ENCODE assay signal across 22 mouse cellular contexts in genomic region chr1:71342861-71343554, GRCm38 (mm10).
DNase-seq lines count a peak whose midpoint lies in the region; ATAC-seq and TF ChIP-seq lines count a peak whose summit lies in the region.
"Had no signal": no experiment of that assay in that cellular context is flagged by ENCODE, and none has a peak within 500 bp of the region (broad histone marks: within the 10 kb centered on the region; RNA-seq: fewer than 3 reads in every experiment).

No protein-coding gene starts in this region.

- H3K4me3 ChIP-seq in forebrain, embryonic 15.5 days: no peak overlapping the region
- no peak overlapping the region for H3K4me3 ChIP-seq in forebrain, embryonic 11.5 days (ENCODE audit: low read depth, low read length)
- no peak overlapping the region for H3K4me3 ChIP-seq in midbrain, embryonic 11.5 days (ENCODE audit: low read depth, low read length)
- no peak overlapping the region for H3K4me3 ChIP-seq in midbrain, postnatal 0 days (ENCODE audit: low read depth, low read length)
- H3K4me3 ChIP-seq: erythroblast, embryonic 14.5 days; heart, adult 2 months; heart, embryonic 12.5 days; limb, embryonic 12.5 days; liver, embryonic 15.5 days had no signal

- no peaks in the 10 kb centered on the region for H3K9me3 ChIP-seq in forebrain, embryonic 15.5 days
- no peaks in the 10 kb centered on the region for H3K9me3 ChIP-seq in forebrain, embryonic 11.5 days (ENCODE audit: control insufficient read depth, low read length)
- no peaks in the 10 kb centered on the region for H3K9me3 ChIP-seq in midbrain, embryonic 11.5 days (ENCODE audit: control insufficient read depth, low read length)
- no peaks in the 10 kb centered on the region for H3K9me3 ChIP-seq in midbrain, postnatal 0 days (ENCODE audit: low read length)
- H3K9me3 ChIP-seq: heart, embryonic 12.5 days; limb, embryonic 12.5 days; liver, embryonic 15.5 days had no signal

- DNase-seq in forebrain, embryonic 11.5 days (ENCODE audit: low spot score): no peak
- DNase-seq in midbrain, embryonic 11.5 days (ENCODE audit: low spot score, missing footprints): no peak
- no peak for DNase-seq in midbrain, postnatal 0 days (ENCODE audit: low spot score)
- DNase-seq in brain, embryonic 14.5 days (ENCODE audit: low read depth): peak; percentile 55
- peak; percentile 10 for DNase-seq in retina, embryonic 14.5 days (ENCODE audit: low spot score)
- no peak for DNase-seq in left cerebral cortex, postnatal 14 days (ENCODE audit: low spot score in 2 of 2)
- DNase-seq: adrenal gland, postnatal 14 days; cerebellum, adult 11-12 months; cerebellum, adult 9-11 months; forebrain, postnatal 0 days; heart, adult 2 months; heart, postnatal 4 days; kidney, adult 11 months; kidney, postnatal 14 days; lung, embryonic 14.5 days; thymus, adult 2 months; thymus, postnatal 36 days had no signal

- no peak overlapping the region for H3K9ac ChIP-seq in forebrain, embryonic 15.5 days (replicated peaks)
- no peak overlapping the region; the same call in 1 of the 2 replicates for H3K9ac ChIP-seq in forebrain, embryonic 11.5 days (ENCODE audit: low read length)
- no peak overlapping the region for H3K9ac ChIP-seq in midbrain, embryonic 11.5 days (ENCODE audit: low read length)
- no peak overlapping the region for H3K9ac ChIP-seq in midbrain, postnatal 0 days (replicated peaks; ENCODE audit: low read length, poor library complexity, severe bottlenecking)
- H3K9ac ChIP-seq: forebrain, postnatal 0 days; heart, embryonic 12.5 days; limb, embryonic 12.5 days; liver, embryonic 15.5 days; lung, embryonic 14.5 days had no signal

- peaks cover 17% of the 10 kb centered on the region for H3K4me1 ChIP-seq in forebrain, embryonic 15.5 days
- peaks cover 8% of the 10 kb centered on the region; the same call in 1 of the 2 replicates for H3K4me1 ChIP-seq in forebrain, embryonic 11.5 days (replicated peaks; ENCODE audit: control insufficient read depth, insufficient read depth, low read length)
- H3K4me1 ChIP-seq in midbrain, embryonic 11.5 days (ENCODE audit: control insufficient read depth, insufficient read depth, low read length): no peaks in the 10 kb centered on the region
- no peaks in the 10 kb centered on the region for H3K4me1 ChIP-seq in midbrain, postnatal 0 days (ENCODE audit: insufficient read depth, low read length)
- H3K4me1 ChIP-seq: liver, embryonic 15.5 days had no signal

- TF ChIP-seq CTCF in midbrain, postnatal 0 days (IDR thresholded peaks at IDR 0.05): no peak
- TF ChIP-seq CTCF in brain, embryonic 14.5 days (IDR thresholded peaks at IDR 0.05; ENCODE audit: borderline replicate concordance, extremely low read depth, insufficient read depth, insufficient read length): no peak

- H3K4me2 ChIP-seq in forebrain, embryonic 15.5 days (replicated peaks): no peak overlapping the region
- H3K4me2 ChIP-seq in forebrain, embryonic 11.5 days (ENCODE audit: low read depth, low read length, severe bottlenecking): no peak overlapping the region
- no peak overlapping the region for H3K4me2 ChIP-seq in midbrain, embryonic 11.5 days
- no peak overlapping the region for H3K4me2 ChIP-seq in midbrain, postnatal 0 days (ENCODE audit: low read depth, low read length, poor library complexity, severe bottlenecking)
- H3K4me2 ChIP-seq: heart, embryonic 12.5 days; limb, embryonic 12.5 days; liver, embryonic 15.5 days; lung, embryonic 14.5 days had no signal

- ATAC-seq in forebrain, embryonic 15.5 days (replicated peaks): 0 out of 2 replicates have a peak, but pooled peaks have one; percentile 24
- ATAC-seq in forebrain, embryonic 11.5 days (replicated peaks; ENCODE audit: low FRiP score): no peak
- peak; percentile 72 for ATAC-seq in midbrain, embryonic 11.5 days (ENCODE audit: low FRiP score)
- no peak for ATAC-seq in midbrain, postnatal 0 days (ENCODE audit: low FRiP score)
- ATAC-seq: forebrain, postnatal 0 days had no signal

- H3K36me3 ChIP-seq in forebrain, embryonic 15.5 days: no peaks in the 10 kb centered on the region
- no peaks in the 10 kb centered on the region for H3K36me3 ChIP-seq in forebrain, embryonic 11.5 days (ENCODE audit: control insufficient read depth, insufficient read depth, low read length)
- H3K36me3 ChIP-seq in midbrain, embryonic 11.5 days (ENCODE audit: control insufficient read depth, insufficient read depth, low read length): no peaks in the 10 kb centered on the region
- H3K36me3 ChIP-seq in midbrain, postnatal 0 days (ENCODE audit: insufficient read depth, low read length): no peaks in the 10 kb centered on the region
- H3K36me3 ChIP-seq: heart, embryonic 12.5 days; limb, embryonic 12.5 days; liver, embryonic 15.5 days had no signal

- no peak for TF ChIP-seq POLR2A in brain, embryonic 14.5 days (IDR thresholded peaks at IDR 0.05; ENCODE audit: borderline replicate concordance, extremely low read depth, insufficient read depth, insufficient read length, poor library complexity, severe bottlenecking)

- no peaks in the 10 kb centered on the region for H3K27me3 ChIP-seq in forebrain, embryonic 15.5 days
- no peaks in the 10 kb centered on the region for H3K27me3 ChIP-seq in forebrain, embryonic 11.5 days (ENCODE audit: control insufficient read depth, insufficient read depth, low read length)
- no peaks in the 10 kb centered on the region for H3K27me3 ChIP-seq in midbrain, embryonic 11.5 days (ENCODE audit: control insufficient read depth, insufficient read depth, low read length)
- H3K27me3 ChIP-seq in midbrain, postnatal 0 days (ENCODE audit: insufficient read depth, low read length): no peaks in the 10 kb centered on the region
- H3K27me3 ChIP-seq: heart, embryonic 12.5 days; limb, embryonic 12.5 days; liver, embryonic 15.5 days had no signal

- intact Hi-C loops in left cerebral cortex, postnatal 14 days (cut with DNase I): no loop called here

- H3K27ac ChIP-seq in forebrain, embryonic 15.5 days (replicated peaks): no peak overlapping the region
- no peak overlapping the region for H3K27ac ChIP-seq in forebrain, embryonic 11.5 days (ENCODE audit: low read depth, low read length)
- no peak overlapping the region for H3K27ac ChIP-seq in midbrain, embryonic 11.5 days (ENCODE audit: low read depth, low read length)
- no peak overlapping the region for H3K27ac ChIP-seq in midbrain, postnatal 0 days (ENCODE audit: low read depth, low read length)
- H3K27ac ChIP-seq: heart, adult 2 months; limb, embryonic 12.5 days; liver, embryonic 15.5 days had no signal

- WGBS in forebrain, embryonic 15.5 days: 23% methylated on average over 3 of the region's 3 CpGs
- WGBS in forebrain, embryonic 11.5 days: 42% methylated on average over 3 of the region's 3 CpGs
- 68% methylated on average over 3 of the region's 3 CpGs for WGBS in midbrain, embryonic 11.5 days
- WGBS in midbrain, postnatal 0 days: 53% methylated on average over 3 of the region's 3 CpGs

Comparison
In these comparisons a context has a peak if more than half of its experiments do, and no peak if none do; other contexts are left out.
1. ATAC-seq: peak in forebrain, embryonic 15.5 days (single experiment) and midbrain, embryonic 11.5 days (single experiment); none in forebrain, embryonic 11.5 days (single experiment) and midbrain, postnatal 0 days (single experiment).
2. DNase-seq: peak in brain, embryonic 14.5 days (single experiment) and retina, embryonic 14.5 days (single experiment); none in forebrain, embryonic 11.5 days (single experiment), midbrain, embryonic 11.5 days (single experiment), midbrain, postnatal 0 days (single experiment) and left cerebral cortex, postnatal 14 days (0 of 2).